Mouse (Mus musculus) urinary bladder, postnatal 25 days (tissue): ENCODE data around the gene Acvrl1.

Experiments used
- DNase-seq: peaks from one replicate; pipeline ENCODE4 v3.0.0; 2022; ENCODE audit warnings: low spot score

Acvrl1 gene

GRCm38 (mm10) chr15:101142672-101143071 is 14.3 kb downstream of the Acvrl1 start:
- no peak for DNase-seq

GRCm38 (mm10) chr15:101143494-101143893 is 15.2 kb downstream of the Acvrl1 start:
- no peak for DNase-seq

DNA sequence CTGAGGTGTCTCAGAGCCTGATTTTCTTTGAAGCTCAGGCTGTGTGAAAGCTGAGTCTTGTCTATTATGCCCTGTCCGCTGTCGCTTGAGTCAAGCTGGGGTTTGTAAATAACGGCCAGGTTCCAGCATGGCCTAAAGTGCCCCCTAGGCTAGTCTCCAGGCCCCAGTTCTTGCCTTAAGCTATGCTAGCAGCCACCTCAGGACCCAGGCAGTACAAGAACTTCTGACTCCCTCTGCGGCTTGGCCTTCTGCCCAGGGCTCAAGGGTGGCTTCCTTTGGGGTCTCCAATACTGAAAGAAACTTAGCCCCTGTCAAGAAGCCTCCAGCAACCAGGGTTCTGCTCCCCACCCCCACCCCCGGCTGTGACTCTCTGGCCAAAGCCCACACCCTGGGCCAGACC is 15.9 kb downstream of the Acvrl1 start:
- DNase-seq, result no peak

DNA sequence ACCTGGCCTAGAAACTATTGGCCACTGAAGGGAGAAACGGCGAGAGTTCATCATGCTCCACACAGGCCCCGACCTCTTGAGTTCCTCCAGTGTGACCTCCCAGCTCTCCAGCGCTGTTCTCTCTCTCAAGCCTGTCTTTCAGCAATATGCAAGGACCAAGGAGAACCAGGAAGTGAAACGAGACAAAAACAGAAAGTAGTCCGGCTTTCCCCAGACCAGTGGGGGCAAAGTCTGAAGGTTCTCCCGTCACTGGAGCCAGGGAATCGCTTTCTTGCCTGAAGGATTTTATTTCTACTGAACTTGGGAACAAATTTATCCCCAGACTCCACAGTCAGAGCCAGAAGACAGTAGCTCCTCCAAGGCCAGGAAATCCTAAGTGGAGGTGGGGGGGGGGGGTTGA is 16.5 kb downstream of the Acvrl1 start:
- DNase-seq, result no peak

DNA sequence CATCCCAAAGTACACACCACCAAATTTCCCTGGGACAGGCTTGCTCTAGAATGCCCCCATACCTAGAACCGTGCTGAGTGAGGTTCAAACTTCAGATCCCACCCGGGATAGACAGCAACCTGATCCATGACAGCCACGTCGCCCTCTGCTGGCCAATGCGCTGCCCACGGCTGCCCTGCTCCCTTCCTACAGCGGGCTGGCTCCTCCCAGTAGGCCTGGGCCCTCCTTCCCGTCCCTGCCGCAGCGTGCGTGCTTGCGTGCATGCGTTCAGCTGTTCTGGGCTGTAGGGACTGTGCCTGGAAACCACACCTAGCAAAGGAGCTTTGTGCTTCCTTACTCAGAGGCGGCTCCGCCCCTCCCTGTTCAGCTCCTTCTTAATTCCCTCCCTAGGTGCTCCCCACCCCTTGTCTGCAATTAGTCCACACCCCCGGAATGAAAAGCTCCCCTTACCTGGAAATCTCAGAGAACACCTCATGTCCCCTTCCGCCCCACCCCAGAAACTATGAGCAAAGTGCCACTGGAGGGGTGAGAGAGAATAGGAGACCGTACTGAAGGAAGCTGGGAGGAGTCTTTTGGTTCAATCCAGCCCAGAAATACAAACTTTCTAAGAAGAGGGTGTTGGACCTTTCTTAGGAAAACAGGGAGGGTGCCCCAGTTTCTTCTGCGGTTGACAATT is 17.2 kb downstream of the Acvrl1 start:
- DNase-seq, result peak; percentile 94

DNA sequence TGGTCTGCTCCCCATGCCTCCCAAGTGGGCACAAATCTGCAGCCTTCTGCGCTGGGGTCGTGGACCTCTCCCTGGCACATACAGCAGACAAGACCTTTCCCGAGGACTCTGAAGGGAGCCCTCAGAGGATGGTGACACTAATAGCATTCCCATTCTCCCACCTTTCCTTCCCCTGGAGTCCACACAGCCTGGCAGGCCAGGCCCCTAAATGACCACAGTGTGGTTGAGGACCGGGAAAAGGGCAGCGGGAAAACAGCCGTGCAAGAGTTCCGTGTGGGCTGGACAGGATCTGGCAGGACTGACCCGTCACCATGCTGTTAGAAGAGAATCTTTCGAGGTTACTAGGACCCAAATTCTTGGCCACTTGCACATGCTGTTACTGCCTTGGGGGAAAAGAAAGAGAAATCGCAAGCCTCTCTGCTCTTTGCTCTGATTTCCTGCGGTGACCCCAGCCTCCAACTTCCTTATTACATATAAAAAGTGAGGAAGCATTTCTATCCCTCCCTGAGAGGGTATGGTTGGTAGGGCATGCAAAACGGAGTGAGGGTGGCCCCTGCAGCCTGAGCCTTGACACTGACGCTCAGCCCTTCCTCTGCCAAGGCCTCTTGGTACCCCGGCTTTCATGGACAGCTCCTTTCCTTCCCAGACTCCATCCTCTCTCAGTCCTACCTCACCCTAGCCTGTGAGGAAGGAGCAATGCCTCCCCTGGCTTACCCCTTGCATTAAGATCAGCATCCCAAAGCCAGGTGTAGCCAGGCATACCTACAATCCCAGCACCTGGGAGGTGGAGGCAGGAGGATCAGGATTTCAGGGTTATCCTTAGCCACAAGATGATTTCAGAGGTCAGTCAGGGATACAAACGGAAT is 18.0 kb downstream of the Acvrl1 start:
- DNase-seq, result no peak

DNA sequence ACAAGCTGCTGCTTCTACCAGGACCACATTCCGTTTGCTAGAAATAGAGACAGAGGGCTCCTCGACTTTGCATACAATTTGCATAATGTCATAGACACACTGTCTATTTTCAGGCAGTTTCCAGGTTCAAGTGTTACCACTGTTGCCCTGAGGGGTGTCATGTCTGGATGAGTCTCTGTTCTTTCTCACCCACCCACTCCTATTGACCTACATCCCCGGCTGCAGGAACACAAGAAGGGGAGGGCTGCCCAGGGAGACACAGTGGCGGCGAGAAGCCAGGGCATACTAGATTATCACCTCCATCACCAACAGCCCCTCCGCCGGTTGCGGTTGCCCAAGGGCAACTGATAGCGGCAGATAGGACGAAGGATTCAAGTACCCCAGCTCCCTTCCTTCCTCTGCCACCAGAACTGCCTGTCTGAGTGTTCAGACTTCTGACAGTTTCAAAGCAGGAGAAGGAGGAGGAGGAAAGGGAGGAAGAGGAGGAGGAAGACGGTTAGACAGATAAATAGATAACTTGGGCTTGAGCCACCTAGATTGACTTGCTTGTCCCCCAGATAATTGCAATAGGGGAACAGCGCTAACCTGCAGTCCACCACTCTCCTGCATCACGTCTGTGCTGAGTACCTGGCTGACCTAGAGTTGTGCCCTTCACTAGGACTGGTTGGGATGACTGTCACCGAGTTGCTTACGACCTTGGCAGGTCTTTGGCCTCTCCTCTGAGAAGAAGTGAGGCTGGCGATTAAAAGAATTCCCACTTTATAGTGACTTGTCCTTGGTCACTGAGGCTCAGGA is 19.0 kb downstream of the Acvrl1 start:
- no peak for DNase-seq

DNA sequence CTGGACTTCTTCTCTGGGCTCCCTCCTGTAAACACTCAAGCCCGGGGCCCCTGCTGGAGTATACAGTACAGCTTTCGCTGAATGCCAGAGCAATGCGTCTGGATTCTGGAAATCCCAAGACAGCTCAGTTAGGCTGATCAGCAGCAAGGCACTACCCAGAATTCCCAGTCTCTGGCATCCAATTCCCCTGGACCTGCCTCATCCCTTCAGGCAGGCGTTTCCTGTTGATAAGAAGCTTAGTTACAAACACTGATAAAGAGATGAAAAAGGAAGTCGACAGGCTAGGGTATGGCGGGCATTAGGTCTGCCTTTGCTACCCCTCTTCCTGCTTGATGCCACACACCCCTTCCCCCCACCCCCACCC is 19.6 kb downstream of the Acvrl1 start:
- DNase-seq, result no peak

- no peak for DNase-seq
Observed at GRCm38 (mm10) chr15:101148604-101149003, 20.3 kb downstream of the Acvrl1 start.

GRCm38 (mm10) chr15:101151409-101152261 is 23.3 kb downstream of the Acvrl1 start:
- DNase-seq, result no peak

- no peak for DNase-seq
Observed at GRCm38 (mm10) chr15:101154700-101155616, 26.6 kb downstream of the Acvrl1 start.

DNA sequence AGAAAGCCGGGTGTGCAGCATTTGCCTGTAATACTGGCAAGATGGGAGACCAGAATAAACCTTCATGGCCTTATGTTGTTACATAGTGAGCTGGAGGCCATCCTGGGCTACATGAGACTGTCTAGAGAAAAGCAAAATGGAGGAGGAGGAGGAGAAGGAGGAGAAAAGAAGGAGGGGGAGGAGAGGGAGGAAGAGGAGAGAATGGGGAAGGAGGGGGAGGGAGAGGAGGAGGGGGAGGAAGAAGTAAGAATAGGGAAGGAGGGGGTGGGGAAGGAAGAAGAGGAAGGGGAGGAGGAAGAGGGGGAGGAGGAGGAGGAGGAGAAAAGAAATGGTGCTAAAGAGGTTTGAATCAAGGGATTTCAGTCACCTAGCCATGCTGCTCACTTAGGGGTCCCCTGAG is 31.8 kb downstream of the Acvrl1 start:
- DNase-seq, result no peak

GRCm38 (mm10) chr15:101160591-101160990 is 32.3 kb downstream of the Acvrl1 start:
- DNase-seq, result no peak

DNA sequence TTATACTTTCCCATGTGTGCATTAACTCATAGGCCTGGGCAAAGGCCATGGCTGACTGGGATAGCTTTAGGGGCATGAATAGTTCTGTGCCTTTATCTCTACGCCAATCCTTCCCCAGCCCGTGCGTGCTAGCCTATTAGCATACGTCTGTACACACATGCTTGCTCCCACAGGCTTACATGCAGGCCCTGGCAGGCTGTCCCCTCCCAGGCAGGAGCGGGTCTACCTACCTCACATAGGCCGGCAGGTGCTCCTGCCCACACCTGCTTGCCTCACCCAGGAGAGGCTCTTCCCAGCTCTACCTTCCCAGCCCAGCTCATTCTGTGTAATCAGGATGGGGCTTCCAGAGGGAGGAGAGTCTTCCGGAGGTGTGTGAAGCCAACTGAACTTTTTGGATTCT is 33.2 kb downstream of the Acvrl1 start:
- DNase-seq, result no peak

DNA sequence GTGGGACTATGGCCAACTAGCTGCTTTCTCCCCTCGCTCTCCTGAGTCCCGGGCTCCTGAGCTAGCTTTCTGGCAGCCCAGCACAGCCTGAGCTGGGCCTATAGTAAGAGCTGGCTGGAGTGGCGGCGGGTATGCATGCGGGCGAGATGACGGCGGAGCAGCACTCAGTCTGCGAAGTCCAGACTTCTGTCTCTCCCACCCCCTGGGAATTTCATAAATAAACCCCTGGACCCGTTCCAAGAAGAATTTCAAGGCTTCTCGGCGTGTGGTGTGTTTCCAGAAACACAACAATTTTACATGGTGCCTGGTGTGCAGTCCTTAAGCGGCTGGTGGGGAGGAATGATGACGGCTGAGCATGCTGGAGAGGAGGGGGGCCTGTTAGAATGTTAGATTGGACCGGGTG is 34.7 kb downstream of the Acvrl1 start:
- DNase-seq, result no peak

DNA sequence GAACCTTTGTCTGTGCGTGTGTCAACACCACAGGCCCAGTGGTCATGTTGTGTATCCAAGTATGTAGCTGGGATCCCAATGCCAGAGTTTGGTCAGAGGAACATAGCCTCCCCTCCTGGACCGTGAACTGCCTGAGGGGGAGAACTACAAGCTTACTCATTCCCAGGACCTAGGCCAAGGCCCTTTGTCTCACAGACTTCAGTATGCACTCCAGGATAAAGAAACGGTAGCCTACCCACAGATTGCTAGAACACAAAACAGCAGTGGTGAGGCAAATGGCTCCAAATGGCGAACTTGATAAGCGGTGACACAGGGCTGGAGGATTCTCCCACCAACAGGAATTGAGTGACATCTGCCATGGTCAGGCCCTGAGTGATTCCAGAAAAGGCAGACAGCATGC is 35.5 kb downstream of the Acvrl1 start:
- DNase-seq, result no peak

DNA sequence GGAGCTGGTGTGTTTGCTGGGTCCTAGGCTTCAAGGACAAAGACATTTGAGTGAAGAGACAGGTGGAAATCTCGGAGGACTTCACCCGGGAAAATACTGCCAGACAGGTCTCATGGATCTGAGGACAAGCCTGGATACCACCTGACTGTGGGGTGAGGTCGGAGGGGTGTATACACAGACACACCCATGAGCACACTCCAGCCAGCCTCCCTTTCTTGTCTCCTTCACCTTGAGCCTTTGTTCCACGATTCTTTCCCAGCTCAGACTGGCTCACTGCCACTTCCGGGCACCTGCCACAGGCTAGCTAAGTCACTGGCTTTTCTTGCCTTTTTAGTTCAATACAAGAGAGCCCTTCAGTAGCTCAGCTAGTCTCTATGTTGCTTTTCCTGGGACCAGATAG is 36.0 kb downstream of the Acvrl1 start:
- no peak for DNase-seq

DNA sequence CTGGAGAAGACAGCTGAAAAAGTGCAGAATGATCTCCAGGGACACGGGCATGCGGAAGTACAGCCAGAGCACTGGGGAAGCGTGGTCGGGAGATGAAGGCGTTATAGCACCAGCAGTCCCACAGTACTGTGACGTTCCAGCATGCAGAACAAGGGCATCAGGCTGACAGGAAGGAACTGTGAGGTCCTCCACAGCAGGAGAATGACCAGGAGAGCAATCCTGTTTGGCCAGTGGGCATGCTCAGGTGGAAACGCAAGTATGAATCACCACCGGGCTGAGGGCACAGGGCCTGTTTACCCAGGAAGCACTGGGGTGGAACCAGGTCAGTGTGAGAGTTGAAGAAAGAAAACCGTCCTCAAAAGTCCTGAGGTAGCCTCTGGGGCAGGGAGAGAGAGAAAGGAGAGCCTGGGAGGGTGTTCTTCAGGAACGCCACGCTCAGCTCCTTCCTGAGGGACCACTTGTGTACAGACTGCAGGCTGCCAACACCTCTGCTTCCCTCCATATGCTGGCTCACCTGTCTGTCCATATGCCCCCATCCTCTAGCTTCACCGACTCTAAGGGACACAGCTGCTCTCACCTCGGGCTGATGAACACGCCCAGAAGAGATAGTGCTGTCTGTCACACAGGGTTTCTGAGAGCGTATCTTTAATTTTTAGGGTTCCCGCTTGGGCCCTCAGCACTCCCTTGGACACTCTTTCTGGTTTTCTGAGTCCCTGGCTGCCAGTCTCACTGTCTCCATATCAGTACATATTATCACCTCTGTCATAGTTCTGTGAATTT is 37.5 kb downstream of the Acvrl1 start:
- no peak for DNase-seq

- DNase-seq, result no peak
Observed at GRCm38 (mm10) chr15:101167553-101167952, 39.2 kb downstream of the Acvrl1 start.

DNA sequence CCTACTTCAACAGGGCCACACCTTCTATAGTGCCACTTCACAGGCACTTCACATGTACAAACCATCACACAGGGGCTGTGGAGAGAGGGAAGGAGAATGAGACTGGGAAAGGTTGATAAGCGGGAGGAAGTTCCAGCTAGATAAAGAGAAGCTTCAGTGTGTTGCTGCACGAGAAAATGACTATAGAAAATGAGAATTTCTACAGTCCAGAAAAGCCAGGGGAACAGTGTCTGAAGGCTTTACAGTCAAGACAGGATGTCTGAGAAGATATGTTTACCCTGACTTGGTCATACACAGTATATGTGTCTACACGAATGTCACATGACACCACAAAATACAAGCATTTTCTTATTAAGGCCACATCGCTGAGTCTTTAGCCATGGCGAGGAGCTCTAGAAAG is 41.6 kb downstream of the Acvrl1 start:
- DNase-seq, result no peak
